Mouse (Mus musculus) testis, adult 2 months (tissue): ENCODE data around the gene 2810021J22Rik. TPM values are rescaled to one million over a fixed set of nuclear protein-coding genes. Genes with fewer than 3 reads are reported as not detected.

ENCODE experiments used
- H3K27ac ChIP-seq: fragments of 200-500 bp; 2 replicates; pipeline ENCODE4 v1.5.1; 2012; ENCODE audit warnings: low read depth, low read length; ENCODE audit not compliant: control insufficient read depth, insufficient read depth
- H3K27me3 ChIP-seq: fragments of 200-500 bp; 2 replicates; pipeline ENCODE4 v1.6.1; 2012; ENCODE audit warnings: mild to moderate bottlenecking, low read length, moderate library complexity; ENCODE audit not compliant: control insufficient read depth, insufficient read depth
- H3K36me3 ChIP-seq: fragments of 200-500 bp; 2 replicates; pipeline ENCODE4 v1.6.1; 2012; ENCODE audit warnings: mild to moderate bottlenecking, low read length; ENCODE audit not compliant: control insufficient read depth, insufficient read depth
- H3K4me1 ChIP-seq: fragments of 200-500 bp; 2 replicates; pipeline ENCODE4 v1.6.1; 2012; ENCODE audit warnings: low read length; ENCODE audit not compliant: control insufficient read depth, insufficient read depth
- H3K4me3 ChIP-seq: fragments of 200-500 bp; 2 replicates; pipeline ENCODE4 v1.5.1; 2012; ENCODE audit warnings: low read depth, mild to moderate bottlenecking, low read length, moderate library complexity, mixed read lengths; ENCODE audit not compliant: control insufficient read depth
- CTCF ChIP-seq: fragments of 200-500 bp; IDR thresholded peaks from 2 replicates; pipeline ENCODE4 v1.5.1; 2012; ENCODE audit warnings: low read depth, mild to moderate bottlenecking, inconsistent platforms, low read length, moderate library complexity; ENCODE audit not compliant: control insufficient read depth, insufficient read depth, insufficient replicate concordance
- POLR2A ChIP-seq: fragments of 200-500 bp; IDR thresholded peaks from 2 replicates; pipeline ENCODE4 v1.6.1; 2012; ENCODE audit warnings: low read depth, mild to moderate bottlenecking, inconsistent platforms, low read length, moderate library complexity; ENCODE audit not compliant: control insufficient read depth
- polyA plus RNA-seq: library from polyadenylated mRNA; depleted of rRNA; stranded (reverse); fragments of >200 nt; gene quantifications from 2 replicates; pipeline ENCODE4 v1.2.3, GENCODE M21; 2012

The 2810021J22Rik gene
- polyA plus RNA-seq, 1 experiment, result 9.7 TPM

GRCm38 (mm10) chr11:58849731-58850130 is 17.3 kb upstream of the 2810021J22Rik start:
- TF ChIP-seq POLR2A (no peak), CTCF (no peak)
- Histone ChIP-seq H3K36me3 (no peaks in the 10 kb centered on the region), H3K27me3 (no peaks in the 10 kb centered on the region)

GRCm38 (mm10) chr11:58860744-58861143 is 6.3 kb upstream of the 2810021J22Rik start:
- Histone ChIP-seq H3K4me1 (no peaks in the 10 kb centered on the region), H3K4me3 (no peak overlapping the region), H3K27ac (no peak overlapping the region), H3K36me3 (no peaks in the 10 kb centered on the region; the same call in none of the 2 replicates), H3K27me3 (no peaks in the 10 kb centered on the region)
- no peak for TF ChIP-seq CTCF
- no peak for TF ChIP-seq POLR2A

More at GRCm38 (mm10) chr11:58849731-58850130, 17.3 kb upstream of the 2810021J22Rik start:
- Histone ChIP-seq H3K4me1 (peaks cover 2% of the 10 kb centered on the region; the same call in 1 of the 2 replicates), H3K27ac (no peak overlapping the region), H3K4me3 (no peak overlapping the region)

- Histone ChIP-seq H3K27me3 (no peaks in the 10 kb centered on the region), H3K4me1 (peaks cover 5% of the 10 kb centered on the region), H3K27ac (no peak overlapping the region), H3K36me3 (no peaks in the 10 kb centered on the region; the same call in none of the 2 replicates), H3K4me3 (no peak overlapping the region)
- TF ChIP-seq CTCF (no peak), POLR2A (no peak)
Measured at GRCm38 (mm10) chr11:58867954-58868330, 926 bp downstream of the 2810021J22Rik start.

- Histone ChIP-seq H3K36me3 (no peaks in the 10 kb centered on the region; the same call in none of the 2 replicates), H3K4me1 (peaks cover 5% of the 10 kb centered on the region), H3K4me3 (no peak overlapping the region), H3K27me3 (no peaks in the 10 kb centered on the region), H3K27ac (no peak overlapping the region)
- TF ChIP-seq CTCF (no peak), POLR2A (no peak)
Measured at GRCm38 (mm10) chr11:58870961-58871360, 3.9 kb downstream of the 2810021J22Rik start.

- peaks cover 2% of the 10 kb centered on the region for H3K36me3 ChIP-seq
- H3K27ac ChIP-seq, result no peak overlapping the region
- no peaks in the 10 kb centered on the region for H3K27me3 ChIP-seq
- H3K4me3 ChIP-seq, result no peak overlapping the region
- H3K4me1 ChIP-seq, result no peaks in the 10 kb centered on the region
- no peak for TF ChIP-seq CTCF
- no peak for TF ChIP-seq POLR2A
Measured at GRCm38 (mm10) chr11:58883756-58884155, 16.7 kb downstream of the 2810021J22Rik start.

GRCm38 (mm10) chr11:58890511-58890910 is 23.5 kb downstream of the 2810021J22Rik start:
- Histone ChIP-seq H3K27me3 (no peaks in the 10 kb centered on the region), H3K27ac (no peak overlapping the region), H3K4me3 (no peak overlapping the region), H3K4me1 (no peaks in the 10 kb centered on the region), H3K36me3 (peaks cover 9% of the 10 kb centered on the region)
- TF ChIP-seq CTCF, result no peak
- no peak for TF ChIP-seq POLR2A

- no peak overlapping the region for H3K4me3 ChIP-seq
- H3K27ac ChIP-seq, result no peak overlapping the region
- TF ChIP-seq CTCF, result no peak
- TF ChIP-seq POLR2A, result no peak
- peaks cover 12% of the 10 kb centered on the region for H3K36me3 ChIP-seq
- no peaks in the 10 kb centered on the region for H3K27me3 ChIP-seq
- H3K4me1 ChIP-seq, result no peaks in the 10 kb centered on the region
Measured at GRCm38 (mm10) chr11:58894456-58894855, 27.4 kb downstream of the 2810021J22Rik start.

GRCm38 (mm10) chr11:58897485-58897884 is 30.5 kb downstream of the 2810021J22Rik start:
- Histone ChIP-seq H3K4me1 (no peaks in the 10 kb centered on the region), H3K27me3 (no peaks in the 10 kb centered on the region), H3K27ac (no peak overlapping the region), H3K4me3 (no peak overlapping the region), H3K36me3 (peaks cover 6% of the 10 kb centered on the region)
- no peak for TF ChIP-seq CTCF
- TF ChIP-seq POLR2A, result no peak
